Mouse (Mus musculus): ENCODE results near the gene Ntf5. TPM values are rescaled to one million over a fixed set of nuclear protein-coding genes. Genes with fewer than 3 reads are reported as not detected.

Gene Ntf5
- total and polyA plus RNA-seq, 3 experiments, result 0.43 to 1.5 (median 0.59) TPM

- Histone ChIP-seq H3K27ac (ENCODE audit: insufficient read depth, low read depth) (no peak overlapping the region; the same call in 1 of the 2 replicates), H3K79me2 (replicated peaks; ENCODE audit: control insufficient read depth, extremely low read depth, insufficient read depth, poor library complexity, severe bottlenecking) (peaks cover 32% of the 10 kb centered on the region), H3K27me3 (replicated peaks) (no peaks in the 10 kb centered on the region), H3K36me3 (replicated peaks in 1 of 2; ENCODE audit: control insufficient read depth in 1 of 2, insufficient read depth in 1 of 2, low read length in 1 of 2) (peaks cover 28 to 55% of the 10 kb centered on the region in 2 experiments), H3K9ac (ENCODE audit: insufficient read depth, low read depth) (peak overlapping the region; percentile 69), H3K4me3 (replicated peaks in 1 of 3; ENCODE audit: low read depth in 2 of 3, low read length in 2 of 3, poor library complexity in 1 of 3) (peak overlapping the region; percentile 62 to 76 (median 72)), H3K4me2 (ENCODE audit: insufficient read depth, low read depth, poor library complexity, severe bottlenecking) (peak overlapping the region; percentile 23), H3K9me3 (replicated peaks; ENCODE audit: low read length) (no peaks in the 10 kb centered on the region), H3K4me1 (ENCODE audit: control insufficient read depth in 1 of 2, insufficient read depth in 2 of 2) (peaks cover 10 to 62% of the 10 kb centered on the region in 2 experiments; a peak in 3 of 4 replicates)
- in situ Hi-C loops (cut with MboI; ENCODE audit: low pct_ligation_motif_present, low pct_unique_long_range_greater_than_20kb, low sequenced_read_pairs), result no loop called here
- TF ChIP-seq GABPA (IDR thresholded peaks at IDR 0.05; ENCODE audit: insufficient replicate concordance, low read depth, low read length), result no peak
- no peak for TF ChIP-seq ELF1 (IDR thresholded peaks at IDR 0.05; ENCODE audit: low read depth, low read length)
- no peak for TF ChIP-seq SMC3 (IDR thresholded peaks at IDR 0.05; ENCODE audit: low read depth, low read length)
- no peak for TF ChIP-seq IRF4 (IDR thresholded peaks at IDR 0.05; ENCODE audit: low read depth, low read length)
- no peak for TF ChIP-seq TCF12 (IDR thresholded peaks at IDR 0.05; ENCODE audit: low read depth, low read length)
- no peak for TF ChIP-seq CTCF (conservative IDR thresholded peaks at IDR 0.05 in 1 of 2, IDR thresholded peaks at IDR 0.05 in 1 of 2; ENCODE audit: low read depth in 2 of 2, low read length in 2 of 2)
- TF ChIP-seq POLR2AphosphoS2 (IDR thresholded peaks at IDR 0.05; ENCODE audit: low read depth, low read length), result no peak
- no peak for TF ChIP-seq MYC (IDR thresholded peaks at IDR 0.05; ENCODE audit: low read depth, low read length)
- TF ChIP-seq EP300 (IDR thresholded peaks at IDR 0.05; ENCODE audit: low read length), result no peak
- no peak for TF ChIP-seq E2F4 (IDR thresholded peaks at IDR 0.05; ENCODE audit: insufficient replicate concordance, low read depth, low read length)
- no peak for TF ChIP-seq CHD1 (IDR thresholded peaks at IDR 0.05; ENCODE audit: low read depth, low read length)
- dilution Hi-C loops (cut with MboI; ENCODE audit: extremely low pct_ligation_motif_present, extremely low pct_unique_long_range_greater_than_20kb, low sequenced_read_pairs), result no loop called here
- no peak for DNase-seq (ENCODE audit: extremely low read depth)
Measured at GRCm38 (mm10) chr7:45435038-45435437, 21.5 kb downstream of the Ntf5 start.

GRCm38 (mm10) chr7:45436444-45436843 lies 22.9 kb downstream of the Ntf5 start:
- H3K4me2 ChIP-seq (ENCODE audit: insufficient read depth, low read depth, poor library complexity, severe bottlenecking), result no peak overlapping the region
- H3K36me3 ChIP-seq (replicated peaks in 1 of 2; ENCODE audit: control insufficient read depth in 1 of 2, insufficient read depth in 1 of 2, low read length in 1 of 2), result peaks cover 17 to 52% of the 10 kb centered on the region in 2 experiments

GRCm38 (mm10) chr7:45437046-45437445 lies 23.6 kb downstream of the Ntf5 start:
- H3K9ac ChIP-seq (ENCODE audit: insufficient read depth, low read depth), result no peak overlapping the region
- no peak for DNase-seq (ENCODE audit: extremely low read depth)
- H3K36me3 ChIP-seq (replicated peaks in 1 of 2; ENCODE audit: control insufficient read depth in 1 of 2, insufficient read depth in 1 of 2, low read length in 1 of 2), result peaks cover 11 to 50% of the 10 kb centered on the region in 2 experiments
- in situ Hi-C loops (cut with MboI; ENCODE audit: low pct_ligation_motif_present, low pct_unique_long_range_greater_than_20kb, low sequenced_read_pairs), result no loop called here
- peaks cover 3 to 44% of the 10 kb centered on the region in 2 experiments; a peak in 3 of 4 replicates for H3K4me1 ChIP-seq (ENCODE audit: control insufficient read depth in 1 of 2, insufficient read depth in 2 of 2)
- H3K9me3 ChIP-seq (replicated peaks; ENCODE audit: low read length), result no peaks in the 10 kb centered on the region
- peaks cover 20% of the 10 kb centered on the region for H3K79me2 ChIP-seq (replicated peaks; ENCODE audit: control insufficient read depth, extremely low read depth, insufficient read depth, poor library complexity, severe bottlenecking)
- H3K27ac ChIP-seq (ENCODE audit: insufficient read depth, low read depth), result no peak overlapping the region
- no peaks in the 10 kb centered on the region for H3K27me3 ChIP-seq (replicated peaks)
- dilution Hi-C loops (cut with MboI; ENCODE audit: extremely low pct_ligation_motif_present, extremely low pct_unique_long_range_greater_than_20kb, low sequenced_read_pairs), result no loop called here
- TF ChIP-seq HCFC1 (IDR thresholded peaks at IDR 0.05; ENCODE audit: low read depth, low read length), result no peak
- TF ChIP-seq NRF1 (IDR thresholded peaks at IDR 0.05; ENCODE audit: low read depth, low read length), result no peak
- TF ChIP-seq RCOR1 (conservative IDR thresholded peaks at IDR 0.05; ENCODE audit: low read depth, low read length), result no peak
- TF ChIP-seq CHD1 (IDR thresholded peaks at IDR 0.05; ENCODE audit: low read depth, low read length), result no peak
- no peak for TF ChIP-seq TCF12 (IDR thresholded peaks at IDR 0.05; ENCODE audit: low read depth, low read length)
- no peak for TF ChIP-seq POLR2A (IDR thresholded peaks at IDR 0.05; ENCODE audit: low read depth, low read length)
- TF ChIP-seq MAX (IDR thresholded peaks at IDR 0.05; ENCODE audit: low read length), result no peak
- no peak for TF ChIP-seq MYC (IDR thresholded peaks at IDR 0.05; ENCODE audit: low read depth, low read length)
- no peak for TF ChIP-seq MAZ (IDR thresholded peaks at IDR 0.05; ENCODE audit: low read depth, low read length)
- no peak for TF ChIP-seq ZKSCAN1 (IDR thresholded peaks at IDR 0.05; ENCODE audit: borderline replicate concordance, low read depth, low read length)
- H3K4me3 ChIP-seq (replicated peaks in 1 of 3; ENCODE audit: low read depth in 2 of 3, low read length in 2 of 3, poor library complexity in 1 of 3), result no peak overlapping the region
- H3K4me2 ChIP-seq (ENCODE audit: insufficient read depth, low read depth, poor library complexity, severe bottlenecking), result no peak overlapping the region

More at GRCm38 (mm10) chr7:45436444-45436843, 22.9 kb downstream of the Ntf5 start:
- in situ Hi-C loops (cut with MboI; ENCODE audit: low pct_ligation_motif_present, low pct_unique_long_range_greater_than_20kb, low sequenced_read_pairs) (no loop called here), dilution Hi-C loops (cut with MboI; ENCODE audit: extremely low pct_ligation_motif_present, extremely low pct_unique_long_range_greater_than_20kb, low sequenced_read_pairs) (no loop called here)
- no peak overlapping the region for H3K9ac ChIP-seq (ENCODE audit: insufficient read depth, low read depth)
- H3K79me2 ChIP-seq (replicated peaks; ENCODE audit: control insufficient read depth, extremely low read depth, insufficient read depth, poor library complexity, severe bottlenecking), result peaks cover 26% of the 10 kb centered on the region
- TF ChIP-seq ETS1 (conservative IDR thresholded peaks at IDR 0.05; ENCODE audit: low read depth, low read length), result no peak
- H3K27ac ChIP-seq (ENCODE audit: insufficient read depth, low read depth), result no peak overlapping the region
- no peak for DNase-seq (ENCODE audit: extremely low read depth)
- H3K27me3 ChIP-seq (replicated peaks), result no peaks in the 10 kb centered on the region
- H3K4me3 ChIP-seq (replicated peaks in 1 of 3; ENCODE audit: low read depth in 2 of 3, low read length in 2 of 3, poor library complexity in 1 of 3), result no peak overlapping the region
- peaks cover 3 to 50% of the 10 kb centered on the region in 2 experiments; a peak in 3 of 4 replicates for H3K4me1 ChIP-seq (ENCODE audit: control insufficient read depth in 1 of 2, insufficient read depth in 2 of 2)
- no peaks in the 10 kb centered on the region for H3K9me3 ChIP-seq (replicated peaks; ENCODE audit: low read length)

Measured in CH12.LX (cell line).